Mouse (Mus musculus) adrenal gland, adult 8-10 months (tissue): Measurements from ENCODE around the gene Ppp3ca. TPM values are rescaled to one million over a fixed set of nuclear protein-coding genes. Genes with fewer than 3 reads are reported as not detected.
"Not testable (repeated sequence)": the region's sequence is repeated elsewhere in the genome, so short reads cannot be mapped to it uniquely, and the experiment has no call there.

Experiments
- DNase-seq: peaks from one replicate; pipeline ENCODE4 v3.0.0; 2022
- total RNA-seq, 4 experiments: library from RNA; stranded (reverse); gene quantifications; 2 replicates each; pipeline ENCODE4 v1.2.4; 2022

The Ppp3ca gene
- total RNA-seq, 4 experiments from 2014 or later, result 42.5 to 52.3 (median 49.2) TPM

DNA sequence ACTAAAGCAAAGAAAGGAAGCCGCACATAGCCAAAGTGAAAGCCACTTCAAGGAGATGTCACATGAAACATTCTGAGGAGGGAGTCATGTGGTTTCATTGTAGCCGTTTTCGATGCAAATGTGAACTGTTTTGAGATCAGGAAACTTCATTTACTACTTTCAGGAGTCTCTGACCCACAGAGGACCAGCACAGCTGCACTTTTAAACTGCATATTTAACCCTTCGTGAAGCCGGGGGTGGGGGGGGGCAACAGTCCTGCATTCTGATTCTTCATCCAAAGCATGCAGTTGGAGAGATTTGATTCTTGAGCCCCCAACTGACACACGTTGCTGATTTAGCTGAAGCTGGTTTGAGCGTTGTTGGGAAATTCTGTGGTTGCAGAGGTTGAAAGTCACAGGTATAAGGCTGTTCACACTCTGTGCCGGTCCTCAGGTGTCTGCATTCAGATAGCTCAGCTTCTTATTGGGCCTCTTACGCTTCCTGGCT lies 18.2 kb downstream of the Ppp3ca start:
- DNase-seq, result no peak

GRCm38 (mm10) chr3:136689793-136690543 lies 20.0 kb downstream of the Ppp3ca start:
- DNase-seq, result no peak

DNA sequence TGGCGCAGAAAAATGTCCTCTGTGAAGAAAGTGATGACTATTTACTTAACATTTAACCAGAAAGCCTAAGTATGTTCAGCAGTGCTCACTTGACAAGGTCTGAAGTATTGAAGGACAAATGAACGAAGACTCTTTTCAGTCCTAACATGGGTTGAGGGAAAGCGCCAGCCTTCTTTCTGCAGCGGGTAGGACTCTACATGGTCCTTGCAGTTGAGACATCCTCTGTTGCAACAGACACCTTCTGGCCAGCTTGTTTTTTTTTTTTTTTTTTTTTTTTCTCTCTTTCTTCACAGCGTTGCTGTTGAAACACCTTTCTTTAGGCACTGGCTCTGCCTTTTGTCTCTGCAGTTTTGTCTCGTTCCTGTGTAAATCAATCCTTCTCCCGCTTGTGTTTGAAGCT lies 22.1 kb downstream of the Ppp3ca start:
- no peak for DNase-seq

- no peak for DNase-seq
These were observed 23.6 kb downstream of the Ppp3ca start for GRCm38 (mm10) chr3:136693547-136693946.

DNA sequence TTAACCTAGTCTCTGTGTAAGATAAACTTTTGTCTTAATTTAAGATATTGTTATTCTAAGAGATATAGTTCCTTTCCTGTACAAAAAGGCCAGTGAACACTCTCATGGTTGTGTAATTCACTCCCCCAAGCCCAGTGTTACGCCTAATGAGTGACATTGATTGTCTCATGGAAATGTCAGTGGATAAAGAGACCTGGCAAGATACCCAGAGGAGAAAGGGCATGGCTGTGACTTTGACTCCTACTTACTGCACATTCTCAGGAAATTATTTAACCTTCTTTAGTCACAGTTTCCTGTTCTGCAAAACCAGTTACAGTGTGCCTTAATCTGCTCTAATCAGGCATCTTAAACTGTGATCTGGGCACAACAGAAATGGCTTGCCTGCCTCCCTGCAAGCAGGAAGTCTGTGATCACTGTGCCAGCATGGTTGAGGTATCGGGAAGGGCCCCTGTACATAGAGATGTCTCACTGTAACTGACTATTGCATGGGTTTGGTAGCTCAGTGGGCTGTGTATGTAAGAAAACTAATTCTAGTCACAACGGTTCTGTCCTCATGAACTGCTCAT lies 27.8 kb downstream of the Ppp3ca start:
- no peak for DNase-seq

GRCm38 (mm10) chr3:136699711-136700110 lies 29.8 kb downstream of the Ppp3ca start:
- DNase-seq, result not testable (repeated sequence)

DNA sequence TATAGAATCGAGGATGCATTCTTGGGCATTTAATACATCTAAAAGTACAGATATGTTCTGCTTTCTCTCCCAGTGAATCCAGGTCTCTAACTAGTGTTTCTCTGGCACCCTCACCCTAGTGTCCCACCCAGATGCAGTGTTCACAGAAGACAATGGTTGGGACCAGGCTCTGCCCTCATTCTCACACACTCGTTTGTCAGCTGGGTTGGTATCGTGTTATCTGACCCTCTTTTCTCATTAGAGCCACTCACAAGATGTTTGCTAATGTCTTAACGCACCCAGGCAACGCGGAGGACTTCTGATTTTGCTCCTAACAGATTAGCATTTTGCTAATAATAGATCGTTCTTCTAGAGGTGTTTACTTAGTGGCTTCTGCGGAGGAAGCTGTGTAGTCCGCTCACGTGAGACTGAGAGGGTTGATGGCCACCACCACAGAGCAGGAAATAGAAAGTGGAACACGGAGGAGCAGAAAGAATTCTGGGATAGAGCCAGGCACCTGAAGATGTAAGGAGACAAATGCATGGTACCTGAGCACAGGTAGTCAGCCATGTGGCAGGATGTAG lies 30.6 kb downstream of the Ppp3ca start:
- DNase-seq, result no peak

DNA sequence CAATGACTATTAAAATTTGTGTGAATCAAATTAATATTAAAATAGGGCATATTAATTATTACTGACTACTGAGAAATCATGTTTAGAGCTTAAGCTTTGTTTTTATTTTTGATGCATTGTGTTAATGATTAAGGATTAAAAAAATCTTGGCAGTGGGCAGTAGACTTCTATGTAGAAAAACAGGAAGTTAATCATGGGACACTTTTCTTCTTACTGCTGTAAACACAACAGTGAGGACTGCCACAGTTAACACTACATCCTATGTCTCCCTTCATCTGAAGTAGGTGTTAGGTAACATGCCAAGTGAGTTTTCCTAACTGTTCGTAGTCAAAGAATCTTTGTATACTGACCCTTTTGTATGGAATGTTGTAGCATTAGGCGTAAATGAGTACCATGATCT lies 32.9 kb downstream of the Ppp3ca start:
- no peak for DNase-seq

DNA sequence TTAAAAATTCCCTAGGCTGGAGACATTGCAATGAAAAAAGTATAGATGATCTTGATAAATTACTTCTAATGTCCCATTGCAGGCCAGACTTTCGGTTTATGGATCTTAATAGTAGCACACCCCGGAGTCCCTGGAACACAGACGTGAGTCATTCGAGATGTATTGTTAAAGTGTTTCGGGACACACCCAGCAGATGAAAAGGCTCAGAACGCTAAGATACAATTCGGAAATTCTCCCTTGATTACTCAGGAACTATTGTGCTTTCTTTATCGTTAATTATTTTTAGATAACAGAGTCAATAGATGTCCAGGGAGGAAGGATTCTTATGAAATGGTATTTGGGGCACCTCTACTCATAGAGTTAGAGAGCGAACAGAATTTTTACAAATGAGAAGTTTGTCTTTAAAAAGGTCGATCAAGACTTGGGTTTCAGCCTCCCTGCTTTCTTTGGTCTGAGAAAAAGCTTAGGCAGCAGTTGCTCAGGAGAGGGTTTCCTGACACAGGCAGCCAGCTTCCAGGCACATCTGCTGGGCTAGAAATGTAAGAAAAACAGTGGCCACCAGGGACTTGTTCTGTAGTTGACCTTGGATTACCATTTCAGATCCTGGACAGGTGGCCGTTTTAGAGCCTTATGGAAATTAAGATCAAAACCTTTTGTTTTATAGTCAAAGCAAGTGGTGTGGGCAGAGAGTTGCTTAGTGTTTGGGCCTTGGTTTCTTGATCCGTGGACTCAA lies 34.8 kb downstream of the Ppp3ca start:
- no peak for DNase-seq

GRCm38 (mm10) chr3:136706048-136706447 lies 36.1 kb downstream of the Ppp3ca start:
- DNase-seq, result no peak

DNA sequence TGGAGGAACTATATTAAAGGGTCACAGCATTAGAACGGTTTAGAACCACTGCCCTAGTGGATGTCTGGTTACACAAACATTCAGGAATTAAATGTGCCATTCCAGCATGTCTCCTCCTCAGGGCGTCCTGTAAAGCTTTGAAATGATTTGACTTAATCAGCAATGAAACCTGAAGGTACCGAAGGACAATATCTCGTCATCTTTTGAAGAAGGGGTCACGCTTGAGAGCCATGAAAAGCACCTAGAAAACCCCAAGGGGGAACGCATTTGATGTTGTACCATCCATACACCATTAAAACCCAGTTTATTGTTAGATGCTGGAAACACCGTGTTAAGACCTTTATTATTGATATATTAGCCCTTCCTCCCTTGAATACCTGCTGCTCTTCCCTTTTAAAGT lies 36.8 kb downstream of the Ppp3ca start:
- no peak for DNase-seq

- no peak for DNase-seq
These were observed 37.5 kb downstream of the Ppp3ca start for GRCm38 (mm10) chr3:136707222-136708019.

- no peak for DNase-seq
These were observed 38.3 kb downstream of the Ppp3ca start for GRCm38 (mm10) chr3:136708230-136708629.

GRCm38 (mm10) chr3:136710310-136710906 lies 40.5 kb downstream of the Ppp3ca start:
- no peak for DNase-seq

GRCm38 (mm10) chr3:136714307-136715039 lies 44.5 kb downstream of the Ppp3ca start:
- DNase-seq, result no peak

GRCm38 (mm10) chr3:136716247-136716646 lies 46.3 kb downstream of the Ppp3ca start:
- DNase-seq, result no peak

DNA sequence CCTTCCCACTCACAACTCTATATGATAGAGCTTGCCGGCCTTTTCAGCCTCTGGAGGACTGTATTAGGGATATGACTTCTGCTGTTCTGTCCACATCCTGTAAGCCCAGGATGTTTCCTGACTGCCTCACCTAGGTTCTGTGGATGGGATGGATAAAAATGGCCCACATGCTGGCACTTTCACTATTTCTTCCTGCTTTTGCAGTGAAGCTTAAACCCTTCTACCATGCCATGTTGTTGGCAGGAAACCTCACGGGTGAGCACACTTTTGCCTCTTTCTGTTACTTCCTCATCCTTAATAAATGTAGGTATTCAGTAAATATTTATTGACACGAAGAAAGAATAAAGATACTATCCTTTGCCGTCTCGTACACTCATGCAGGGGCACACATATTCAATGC lies 48.5 kb downstream of the Ppp3ca start:
- no peak for DNase-seq

- no peak for DNase-seq
These were observed 51.3 kb downstream of the Ppp3ca start for GRCm38 (mm10) chr3:136721241-136721640.

- no peak for DNase-seq
These were observed 52.0 kb downstream of the Ppp3ca start for GRCm38 (mm10) chr3:136721804-136722427.

DNA sequence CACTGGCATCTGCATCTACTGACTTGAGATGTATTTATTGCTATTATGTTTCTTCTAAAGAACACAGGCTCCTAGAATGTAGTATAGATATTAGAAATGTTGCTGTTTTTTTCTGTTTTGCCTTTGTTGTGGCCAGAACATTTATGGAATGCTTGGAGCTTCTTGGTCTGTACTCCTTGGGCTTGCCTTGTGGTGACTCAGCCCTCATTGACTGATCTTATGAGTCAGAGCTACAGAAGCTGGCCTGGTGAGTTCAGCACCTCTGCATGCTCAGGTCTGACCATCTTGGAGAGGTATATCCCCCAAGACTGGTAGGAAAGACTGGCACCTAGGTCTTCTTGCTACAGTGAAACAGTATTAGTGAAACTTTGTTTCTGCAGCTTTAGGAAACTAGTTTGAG lies 52.6 kb downstream of the Ppp3ca start:
- DNase-seq, result no peak
